Mouse (Mus musculus) retina, postnatal 1 day (tissue): Measurements from ENCODE around the gene Pqlc3.
A peak's percentile ranks its signal among the peaks of the same experiment; 100 is the strongest.
"Not testable (repeated sequence)": the region's sequence is repeated elsewhere in the genome, so short reads cannot be mapped to it uniquely, and the experiment has no call there.

Experiments used
- DNase-seq: peaks from one replicate; pipeline ENCODE4 v3.0.0-alpha.2; 2012

Gene Pqlc3

GRCm38 (mm10) chr12:16999739-17000497 lies at the start of gene Pqlc3:
Gene Pqlc3, minus strand, starts transcription at chr12:17000408.
- DNase-seq = peak; percentile 75

GRCm38 (mm10) chr12:17049796-17050195 lies 49.6 kb upstream of the Pqlc3 start:
- no peak for DNase-seq

- DNase-seq = peak; percentile 30
Observed at GRCm38 (mm10) chr12:17048979-17049612, 48.9 kb upstream of the Pqlc3 start.

DNA sequence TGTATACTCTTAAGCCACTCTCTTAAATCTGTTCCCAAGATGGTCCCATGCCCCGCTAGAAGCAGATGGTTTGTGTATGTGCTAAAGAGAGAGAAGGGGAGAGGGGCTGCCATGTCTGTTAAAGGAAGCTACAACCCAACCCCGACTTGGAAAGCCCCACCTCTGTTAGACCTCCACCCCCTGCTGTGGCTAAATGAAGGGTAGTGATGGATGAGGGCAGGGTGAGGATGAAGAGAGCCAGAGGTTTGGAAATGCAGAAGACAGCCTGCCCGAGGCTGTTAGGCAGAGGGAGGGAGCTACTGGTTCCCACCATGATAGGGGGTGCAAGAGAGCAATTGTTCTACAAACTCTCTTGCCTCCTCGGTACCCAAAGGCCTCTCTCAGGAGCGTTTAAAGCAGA lies 43.1 kb upstream of the Pqlc3 start:
- no peak for DNase-seq

DNA sequence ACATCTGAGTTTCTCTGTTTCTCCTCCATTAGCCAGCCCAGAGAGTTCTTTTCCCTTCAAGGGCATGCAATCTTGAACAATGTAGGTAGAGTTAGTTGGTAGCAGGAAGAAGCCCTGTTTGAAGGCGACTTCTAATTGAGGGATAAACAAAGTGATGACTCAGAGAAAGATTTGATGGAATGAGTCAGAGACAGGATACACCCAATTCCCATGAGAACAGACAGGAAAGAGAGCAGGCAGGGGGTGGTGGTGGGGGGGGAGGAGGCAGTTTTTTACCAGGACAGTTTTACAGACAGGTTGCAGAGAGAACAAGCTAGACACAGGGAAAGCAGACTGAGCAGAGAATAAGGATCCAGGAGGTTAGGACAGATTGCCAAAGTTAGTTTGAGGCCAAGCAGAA lies 40.4 kb upstream of the Pqlc3 start:
- DNase-seq = no peak

DNA sequence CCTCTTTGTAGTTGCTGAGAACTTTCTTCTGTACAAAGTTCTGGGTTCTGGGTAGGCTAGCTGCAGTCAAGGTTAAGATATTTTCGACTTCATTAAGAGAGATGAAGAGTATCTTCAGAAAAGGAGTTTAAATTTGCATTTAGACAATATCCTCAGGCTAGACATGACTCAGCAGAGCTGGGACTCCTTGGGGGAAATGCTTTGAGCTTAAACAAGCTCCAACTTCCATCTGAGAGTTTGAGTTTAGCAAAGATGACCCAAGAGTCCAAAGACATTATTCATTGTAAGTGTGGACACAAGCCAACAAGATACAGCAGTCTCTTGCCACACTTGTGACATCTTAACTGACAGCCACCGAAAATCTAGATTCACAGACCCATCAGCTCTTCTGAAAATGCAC lies 39.2 kb upstream of the Pqlc3 start:
- DNase-seq = no peak

DNA sequence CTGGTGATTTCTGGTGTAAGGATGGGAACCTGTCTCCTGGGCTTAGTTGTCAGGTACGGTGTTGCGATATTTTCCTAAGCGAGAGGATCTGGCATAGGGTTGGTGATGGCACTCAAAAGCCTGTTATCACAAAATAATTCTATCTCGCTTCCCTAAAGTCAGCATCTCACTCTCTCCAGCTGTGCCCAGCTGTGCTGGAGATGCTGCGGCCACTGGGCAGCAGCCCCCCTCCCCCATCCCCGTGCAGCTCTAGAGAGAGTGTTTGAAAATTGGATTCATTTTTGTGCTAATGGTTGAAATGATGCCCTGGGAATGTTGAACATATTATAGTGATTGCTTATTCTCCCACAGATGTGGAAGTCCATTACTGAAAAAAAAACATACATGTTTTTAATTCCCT lies 38.0 kb upstream of the Pqlc3 start:
- DNase-seq = no peak

- no peak for DNase-seq
Observed at GRCm38 (mm10) chr12:17037053-17037610, 36.9 kb upstream of the Pqlc3 start.

GRCm38 (mm10) chr12:17036532-17036931 lies 36.3 kb upstream of the Pqlc3 start:
- DNase-seq = no peak

- DNase-seq = peak; percentile 34
Observed at GRCm38 (mm10) chr12:17035128-17035527, 34.9 kb upstream of the Pqlc3 start.

DNA sequence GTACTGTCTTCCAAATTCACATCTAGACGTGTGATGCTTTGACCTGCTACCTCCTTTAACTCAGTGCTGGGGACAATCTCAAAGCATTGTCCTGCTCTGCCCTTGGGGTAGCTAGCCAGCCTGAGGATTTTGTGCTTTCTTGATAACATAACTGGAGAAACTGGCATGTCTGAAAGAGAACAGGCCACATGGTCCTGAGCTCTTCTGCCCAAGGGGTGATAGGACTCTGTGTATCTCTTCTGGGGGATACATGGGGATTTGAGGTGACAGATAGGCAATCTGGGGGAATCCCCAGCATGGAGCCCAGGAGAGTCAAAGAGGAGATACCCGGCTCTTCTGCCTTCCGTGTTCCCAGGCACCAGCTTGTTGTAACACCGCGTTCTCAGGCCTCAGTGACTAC lies 34.5 kb upstream of the Pqlc3 start:
- DNase-seq = no peak

GRCm38 (mm10) chr12:17033464-17033841 lies 33.2 kb upstream of the Pqlc3 start:
- no peak for DNase-seq

GRCm38 (mm10) chr12:17032694-17033463 lies 32.7 kb upstream of the Pqlc3 start:
- peak; percentile 86 for DNase-seq

- no peak for DNase-seq
Observed at GRCm38 (mm10) chr12:17024554-17025110, 24.4 kb upstream of the Pqlc3 start.

GRCm38 (mm10) chr12:17022145-17022544 lies 21.9 kb upstream of the Pqlc3 start:
- DNase-seq = no peak

GRCm38 (mm10) chr12:17021125-17021524 lies 20.9 kb upstream of the Pqlc3 start:
- DNase-seq = not testable (repeated sequence)

- DNase-seq = peak; percentile 65
Observed at GRCm38 (mm10) chr12:17018468-17018867, 18.3 kb upstream of the Pqlc3 start.

DNA sequence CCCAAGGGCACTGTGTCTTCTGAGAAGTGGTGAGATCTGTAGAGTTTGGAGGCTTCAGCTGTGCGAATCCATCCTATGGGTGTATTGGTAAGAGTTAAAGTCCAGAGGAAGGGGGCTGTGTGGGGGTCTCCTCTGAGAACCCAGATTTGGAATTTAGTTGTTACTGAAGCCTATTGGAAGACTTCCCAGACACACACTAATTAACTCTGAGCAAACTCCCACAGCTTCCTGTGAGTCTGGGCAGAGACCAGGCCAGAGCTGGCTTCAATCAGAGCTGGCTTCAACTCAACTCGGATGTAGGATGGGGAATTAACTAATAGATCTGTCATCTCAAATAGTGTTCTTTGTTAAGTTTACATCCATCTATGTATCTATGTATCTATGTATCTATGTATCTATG lies 15.5 kb upstream of the Pqlc3 start:
- no peak for DNase-seq

DNA sequence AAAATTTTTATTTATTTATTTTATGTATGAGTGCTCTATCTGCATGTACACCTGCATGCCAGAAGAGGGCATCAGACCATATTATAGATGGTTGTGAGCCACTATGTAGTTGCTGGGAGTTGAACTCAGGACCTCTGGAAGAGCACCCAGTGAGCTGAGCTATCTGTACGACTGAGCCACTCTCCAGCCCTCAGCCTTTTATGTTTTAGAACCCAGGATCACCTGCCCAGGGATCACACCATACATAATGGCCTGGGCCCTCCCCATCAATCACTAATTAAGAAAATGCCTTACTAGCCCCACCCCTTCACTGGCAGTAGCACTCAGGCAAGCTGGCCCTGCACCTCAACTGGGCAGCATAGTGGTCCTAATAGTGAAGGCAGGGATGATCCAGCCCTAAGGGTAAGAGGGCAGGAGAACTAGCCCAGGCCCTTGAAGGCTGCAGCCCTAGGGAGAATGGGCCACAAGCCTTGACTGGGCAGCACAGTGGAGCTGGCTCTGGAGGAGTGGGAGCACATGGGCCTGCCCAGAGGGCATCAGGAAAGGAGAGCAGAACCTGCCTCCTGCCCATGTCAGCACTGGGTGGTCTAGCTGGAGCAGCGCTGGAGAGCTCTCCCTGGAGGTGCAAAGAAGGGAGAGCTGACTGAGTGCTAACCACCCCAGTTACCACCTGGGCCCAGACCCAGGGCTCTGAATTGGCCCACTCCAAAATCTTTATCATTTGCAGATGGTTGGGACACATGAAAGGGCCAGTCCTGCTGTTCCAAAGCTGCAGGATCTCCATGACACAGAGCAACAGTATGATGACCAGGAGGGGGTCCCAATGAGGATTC lies 12.1 kb upstream of the Pqlc3 start:
- DNase-seq = no peak

DNA sequence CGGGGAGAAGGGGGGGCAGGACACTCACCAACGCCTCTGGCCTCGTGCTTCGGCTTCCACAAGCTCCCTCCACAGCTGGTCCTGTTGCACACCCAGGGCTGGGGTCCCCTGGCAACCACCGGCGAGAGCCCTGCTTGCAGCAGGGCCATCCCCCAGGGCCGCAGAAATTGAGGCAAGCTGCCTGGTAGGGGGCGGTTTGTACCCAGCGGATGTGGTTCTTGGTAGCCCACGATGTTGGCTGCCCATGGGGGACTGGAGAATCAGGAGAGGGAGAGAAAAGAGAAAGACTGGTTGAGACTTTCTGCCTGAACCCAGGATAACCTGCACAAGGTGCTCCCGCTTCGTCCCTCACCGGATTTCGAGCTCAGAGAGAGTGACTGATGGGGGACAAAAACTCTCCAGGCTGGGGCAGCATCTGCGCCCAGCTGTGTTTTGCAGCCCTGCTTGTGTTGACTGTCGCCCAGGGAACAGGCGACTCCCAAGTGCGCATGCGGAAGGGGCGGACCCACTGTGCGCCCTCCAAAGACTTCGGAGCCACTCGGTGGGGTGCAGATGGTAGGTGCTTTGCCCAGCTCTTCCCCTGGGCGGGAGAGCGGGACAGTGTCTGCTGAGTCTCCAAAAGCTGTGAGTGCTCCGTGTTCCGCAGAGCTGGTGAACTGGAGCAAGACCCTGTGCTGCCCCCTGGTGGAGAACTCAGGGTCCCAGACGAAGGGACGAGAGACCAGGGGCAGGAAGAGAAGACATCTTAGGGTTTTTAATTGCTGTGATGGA lies 11.1 kb upstream of the Pqlc3 start, which contains the start of gene 2410004P03Rik:
2410004P03Rik (minus strand) TSS at position 628 of the 771 bp plus-strand sequence.
- peak; percentile 86 for DNase-seq

DNA sequence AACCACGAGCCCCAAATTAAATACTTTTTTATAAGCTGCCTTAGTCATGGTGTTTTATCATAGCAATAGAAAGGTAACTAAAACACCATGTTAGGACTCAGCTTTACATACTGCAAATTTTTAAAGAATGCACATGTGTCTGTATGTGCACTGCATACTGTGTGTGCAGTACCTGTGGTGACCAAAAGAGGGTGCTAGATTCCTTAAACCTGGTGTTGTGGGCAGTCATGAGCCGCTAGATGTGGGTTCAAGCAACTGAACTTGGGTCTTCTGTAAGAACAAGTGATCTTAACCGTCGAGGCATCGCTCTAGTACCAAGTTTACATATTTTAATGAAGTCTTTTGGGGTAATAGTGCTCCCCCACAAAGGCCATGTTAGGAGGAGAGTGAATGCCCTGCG lies 9.3 kb upstream of the Pqlc3 start:
- DNase-seq = no peak
